Mouse (Mus musculus) bone marrow macrophage, adult 2 months (primary cell): ENCODE measurements around the gene S100a7a.

Experiments used
- CTCF ChIP-seq: IDR thresholded peaks from 2 replicates; pipeline ENCODE4 v1.5.1; 2012; ENCODE audit warnings: low read depth, mild to moderate bottlenecking, low read length, moderate library complexity
- POLR2A ChIP-seq: IDR thresholded peaks from 2 replicates; pipeline ENCODE4 v1.6.1; 2012; ENCODE audit warnings: mild to moderate bottlenecking, low read depth, low read length, borderline replicate concordance

GRCm38 (mm10) chr3:90659364-90660044 is 5.7 kb downstream of the S100a7a start:
- no peak for TF ChIP-seq CTCF
- TF ChIP-seq POLR2A, result no peak
